Mouse (Mus musculus) intestine, embryonic 14.5 days (tissue): ENCODE data around the gene Rasal2. TPM values are rescaled to one million over a fixed set of nuclear protein-coding genes. Genes with fewer than 3 reads are reported as not detected.

Source experiments
- ATAC-seq: fragments of 200-750 bp; cut with Nextera tagmentation; replicated peaks from 2 replicates; pipeline ENCODE4 v1.8.0; 2017; ENCODE audit warnings: low read depth, moderate number of reproducible peaks, moderate TSS enrichment, moderate library complexity; ENCODE audit not compliant: low FRiP score, low TSS enrichment
- DNase-seq: peaks from one replicate; pipeline ENCODE4 v3.0.0-alpha.2; 2018; ENCODE audit warnings: low spot score
- H3K27ac ChIP-seq: fragments of 300-500 bp; sonication (generic); 2 replicates; pipeline ENCODE4 v1.5.1; 2014; ENCODE audit warnings: low read depth, mild to moderate bottlenecking, control low read depth
- H3K27me3 ChIP-seq: fragments of 300-500 bp; sonication (generic); replicated peaks from 2 replicates; pipeline ENCODE4 v1.6.1; 2014; ENCODE audit warnings: low read length, control low read depth; ENCODE audit not compliant: control insufficient read depth, insufficient read depth
- H3K36me3 ChIP-seq: fragments of 300-500 bp; sonication (generic); 2 replicates; pipeline ENCODE4 v1.6.1; 2014; ENCODE audit warnings: low read length, control low read depth; ENCODE audit not compliant: control insufficient read depth, insufficient read depth
- H3K4me1 ChIP-seq: fragments of 300-500 bp; sonication (generic); replicated peaks from 2 replicates; pipeline ENCODE4 v1.6.1; 2014; ENCODE audit warnings: low read length, control low read depth, mixed read lengths; ENCODE audit not compliant: control insufficient read depth, insufficient read depth
- H3K4me2 ChIP-seq: fragments of 300-500 bp; sonication (generic); 2 replicates; pipeline ENCODE4 v1.6.1; 2014; ENCODE audit warnings: low read length
- H3K4me3 ChIP-seq: fragments of 300-500 bp; sonication (generic); 2 replicates; pipeline ENCODE4 v1.5.1; 2014; ENCODE audit warnings: low read depth, low read length, control low read depth, mixed read lengths
- H3K9ac ChIP-seq: fragments of 300-500 bp; sonication (generic); 2 replicates; pipeline ENCODE4 v1.6.1; 2014; ENCODE audit warnings: mild to moderate bottlenecking, low read length
- H3K9me3 ChIP-seq: fragments of 300-500 bp; sonication (generic); 2 replicates; pipeline ENCODE4 v1.6.1; 2016; ENCODE audit warnings: low read length, control low read depth; ENCODE audit not compliant: control insufficient read depth
- WGBS: fragments of 180-500 bp; shearing (Covaris S2); extraction: QIAGEN DNeasy Blood & Tissue Kit; methylation state at CpG from one replicate; pipeline ENCODE4 v1.1.7; 2014; 5-methylcytosine and 5-hydroxymethylcytosine counted together
- polyA plus RNA-seq: library from polyadenylated mRNA; unstranded; fragments of >200 nt; fragmentation: Nextera tagmentation; extraction: Ambion mirVana; gene quantifications from 2 replicates; pipeline ENCODE4 v1.2.1, GENCODE M21; 2014

Rasal2 gene
- polyA plus RNA-seq, 1 experiment from 2014 or later = 8.3 TPM

DNA sequence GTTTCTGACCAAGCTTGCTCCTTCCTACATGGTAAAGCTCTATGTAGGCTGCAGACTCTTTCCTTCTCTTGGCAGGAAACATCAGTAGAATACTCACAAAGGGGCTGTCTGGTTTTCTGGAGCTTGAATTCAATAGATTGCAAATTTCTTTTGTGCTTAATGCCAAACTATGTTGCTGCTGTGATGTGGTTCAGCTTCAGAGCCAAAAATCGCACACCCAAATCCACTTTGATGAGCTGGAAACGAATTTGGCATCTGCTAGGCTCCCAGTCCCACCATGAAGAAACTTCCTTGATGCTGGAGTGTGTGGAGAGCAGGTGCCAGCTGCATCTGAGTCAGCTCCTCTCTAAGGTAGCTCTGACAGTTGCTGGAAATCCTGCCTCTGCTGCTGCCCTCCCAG lies 297.9 kb downstream of the Rasal2 start:
- 84% methylated on average over 2 of the region's 2 CpGs for WGBS
- no peak for DNase-seq
- no peak overlapping the region for H3K4me3 ChIP-seq

DNA sequence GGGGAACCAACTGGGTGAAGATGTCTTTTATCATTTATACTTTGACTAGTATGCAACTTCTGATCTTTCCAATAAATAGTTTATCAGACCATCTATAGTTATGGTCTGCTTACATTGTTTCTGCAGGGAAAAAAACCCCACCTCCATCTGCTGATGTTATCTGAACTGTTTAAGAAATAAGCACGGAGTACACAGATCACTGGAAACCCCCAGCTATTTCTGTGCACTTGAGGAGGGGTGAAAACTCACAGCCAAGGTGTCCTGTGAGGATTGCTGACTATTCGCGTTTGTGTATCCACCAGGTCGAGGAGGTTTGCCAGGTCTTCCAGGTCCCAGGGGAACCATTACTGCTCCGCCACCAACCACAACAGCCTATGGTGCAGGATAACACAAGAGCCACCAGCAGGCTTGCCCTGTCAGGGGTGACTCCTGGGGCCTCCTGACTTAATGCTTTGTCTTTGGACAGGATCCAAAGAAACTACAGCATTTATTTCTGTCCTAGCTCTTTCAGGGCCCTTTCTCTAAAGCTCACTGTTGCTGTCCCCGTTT lies 302.0 kb downstream of the Rasal2 start:
- ATAC-seq (no peak), DNase-seq (no peak)
- Histone ChIP-seq H3K4me2 (no peak overlapping the region), H3K27me3 (no peaks in the 10 kb centered on the region), H3K36me3 (no peaks in the 10 kb centered on the region), H3K27ac (no peak overlapping the region), H3K9ac (no peak overlapping the region), H3K9me3 (no peaks in the 10 kb centered on the region), H3K4me3 (no peak overlapping the region), H3K4me1 (no peaks in the 10 kb centered on the region)
- WGBS = 65% methylated on average over 6 of the region's 6 CpGs

More for the DNA sequence above, 297.9 kb downstream of the Rasal2 start:
- H3K4me1 ChIP-seq = no peaks in the 10 kb centered on the region
- no peak overlapping the region for H3K9ac ChIP-seq
- no peak for ATAC-seq
- H3K27ac ChIP-seq = no peak overlapping the region
- H3K9me3 ChIP-seq = no peaks in the 10 kb centered on the region
- H3K36me3 ChIP-seq = no peaks in the 10 kb centered on the region
- H3K27me3 ChIP-seq = no peaks in the 10 kb centered on the region
- no peak overlapping the region for H3K4me2 ChIP-seq

DNA sequence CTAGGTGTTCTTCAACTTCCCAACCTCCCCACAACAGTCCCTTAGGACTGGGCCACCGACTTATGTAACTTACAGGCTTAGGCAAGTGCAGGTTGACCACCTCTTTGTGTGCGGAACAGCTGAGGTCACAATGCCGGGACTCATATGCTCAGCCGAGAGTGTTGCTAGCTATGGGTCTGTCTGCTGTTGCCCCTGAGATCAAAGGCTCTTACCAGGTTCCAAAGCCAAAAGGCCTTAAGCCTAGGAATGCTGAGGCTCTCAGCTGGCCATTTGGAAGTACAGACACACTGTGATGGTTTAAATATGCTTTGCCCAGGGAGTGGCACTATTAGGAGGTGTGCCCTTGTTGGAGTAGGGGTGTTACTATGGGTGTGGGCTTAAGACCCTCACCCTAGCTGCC lies 303.8 kb downstream of the Rasal2 start, which contains the start of gene Tex35:
TSS of gene Tex35 (minus strand) at position 101 of the 400 bp plus-strand sequence.
- WGBS = 89% methylated on average over 4 of the region's 4 CpGs
- Histone ChIP-seq H3K4me1 (no peaks in the 10 kb centered on the region), H3K9ac (no peak within 1 kb of the TSS), H3K9me3 (no peaks in the 10 kb centered on the region), H3K27me3 (no peaks in the 10 kb centered on the region), H3K4me3 (no peak within 1 kb of the TSS), H3K36me3 (no peaks in the 10 kb centered on the region), H3K4me2 (no peak within 1 kb of the TSS), H3K27ac (no peak within 1 kb of the TSS)
- no peak for ATAC-seq
- DNase-seq = no peak

GRCm38 (mm10) chr1:157101122-157101865 lies 311.1 kb downstream of the Rasal2 start:
- Histone ChIP-seq H3K9ac (no peak overlapping the region), H3K9me3 (no peaks in the 10 kb centered on the region), H3K4me3 (peak overlapping the region; percentile 4; the same call in 1 of the 2 replicates), H3K27ac (no peak overlapping the region), H3K27me3 (no peaks in the 10 kb centered on the region), H3K36me3 (no peaks in the 10 kb centered on the region), H3K4me1 (peaks cover 9% of the 10 kb centered on the region), H3K4me2 (peak overlapping the region; percentile 39)
- peak; percentile 63 for DNase-seq
- peak; percentile 76 for ATAC-seq
- 19% methylated on average over 19 of the region's 19 CpGs for WGBS

GRCm38 (mm10) chr1:157095534-157095933 lies 316.9 kb downstream of the Rasal2 start:
- no peak for ATAC-seq

GRCm38 (mm10) chr1:157092622-157093021 lies 319.8 kb downstream of the Rasal2 start:
- Histone ChIP-seq H3K4me1 (no peaks in the 10 kb centered on the region), H3K4me3 (no peak overlapping the region), H3K36me3 (no peaks in the 10 kb centered on the region), H3K4me2 (no peak overlapping the region), H3K27ac (no peak overlapping the region), H3K9ac (no peak overlapping the region), H3K9me3 (no peaks in the 10 kb centered on the region), H3K27me3 (no peaks in the 10 kb centered on the region)
- DNase-seq (no peak), ATAC-seq (no peak)
- WGBS = 93% methylated on average over 1 of the region's 1 CpGs

More at GRCm38 (mm10) chr1:157095534-157095933, 316.9 kb downstream of the Rasal2 start:
- Histone ChIP-seq H3K4me1 (no peaks in the 10 kb centered on the region), H3K4me3 (no peak overlapping the region), H3K9ac (no peak overlapping the region), H3K36me3 (no peaks in the 10 kb centered on the region), H3K4me2 (no peak overlapping the region), H3K9me3 (no peaks in the 10 kb centered on the region), H3K27ac (no peak overlapping the region), H3K27me3 (no peaks in the 10 kb centered on the region)
- WGBS = 84% methylated on average over 4 of the region's 4 CpGs
- DNase-seq = no peak

- H3K4me1 ChIP-seq = no peaks in the 10 kb centered on the region
- DNase-seq (no peak), ATAC-seq (no peak)
- H3K27me3 ChIP-seq = no peaks in the 10 kb centered on the region
- H3K4me3 ChIP-seq = no peak overlapping the region
- no peak overlapping the region for H3K9ac ChIP-seq
- H3K27ac ChIP-seq = no peak overlapping the region
- no peaks in the 10 kb centered on the region for H3K9me3 ChIP-seq
- WGBS = 57% methylated on average over 4 of the region's 4 CpGs
- H3K36me3 ChIP-seq = no peaks in the 10 kb centered on the region
- no peak overlapping the region for H3K4me2 ChIP-seq
Observed at GRCm38 (mm10) chr1:157092140-157092539, 320.3 kb downstream of the Rasal2 start.

DNA sequence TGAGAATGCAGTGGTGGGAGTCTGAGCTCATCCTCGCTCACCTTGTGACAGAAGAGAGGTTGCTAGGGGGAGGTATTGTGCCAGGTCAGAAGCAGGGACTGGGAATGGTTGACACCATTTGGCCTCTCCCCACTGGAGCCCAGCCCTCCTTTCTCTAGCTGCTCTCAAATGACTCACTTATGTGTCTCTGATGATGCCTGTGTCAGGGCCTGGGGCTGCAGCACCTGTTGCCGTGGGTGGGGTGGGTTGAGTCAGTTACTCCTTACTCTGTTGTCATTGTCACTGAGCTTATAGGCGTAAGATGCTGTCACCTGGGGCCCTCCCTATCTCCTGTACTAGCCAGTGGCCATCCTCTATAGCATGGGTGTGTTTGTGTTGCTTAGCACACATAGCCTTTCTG lies 321.6 kb downstream of the Rasal2 start:
- no peaks in the 10 kb centered on the region for H3K9me3 ChIP-seq
- H3K36me3 ChIP-seq = no peaks in the 10 kb centered on the region
- H3K27ac ChIP-seq = no peak overlapping the region
- peaks cover 3% of the 10 kb centered on the region; the same call in 1 of the 2 replicates for H3K4me1 ChIP-seq
- DNase-seq (no peak), ATAC-seq (no peak)
- no peaks in the 10 kb centered on the region for H3K27me3 ChIP-seq
- H3K4me2 ChIP-seq = no peak overlapping the region
- no peak overlapping the region for H3K4me3 ChIP-seq
- 78% methylated on average over 3 of the region's 3 CpGs for WGBS
- H3K9ac ChIP-seq = no peak overlapping the region
